Mouse (Mus musculus) forebrain, embryonic 12.5 days (tissue): ENCODE results near the gene Olfr485. TPM values are rescaled to one million over a fixed set of nuclear protein-coding genes. Genes with fewer than 3 reads are reported as not detected.
"Not testable (repeated sequence)": the region's sequence is repeated elsewhere in the genome, so short reads cannot be mapped to it uniquely, and the experiment has no call there.

Experiments
- ATAC-seq: fragments of 200-750 bp; cut with Nextera tagmentation; 2 replicates; pipeline ENCODE4 v1.8.0; 2017; ENCODE audit warnings: moderate TSS enrichment; ENCODE audit not compliant: low FRiP score
- H3K27ac ChIP-seq: fragments of 300-500 bp; sonication (generic); 2 replicates; pipeline ENCODE4 v1.5.1; 2016; ENCODE audit warnings: mild to moderate bottlenecking
- H3K27me3 ChIP-seq: fragments of 300-500 bp; sonication (generic); 2 replicates; pipeline ENCODE4 v1.6.1; 2016; ENCODE audit warnings: mild to moderate bottlenecking
- H3K36me3 ChIP-seq: fragments of 300-500 bp; sonication (generic); replicated peaks from 2 replicates; pipeline ENCODE4 v1.6.1; 2016; ENCODE audit warnings: mild to moderate bottlenecking
- H3K4me1 ChIP-seq: fragments of 300-500 bp; sonication (generic); 2 replicates; pipeline ENCODE4 v1.6.1; 2016
- H3K4me2 ChIP-seq: fragments of 300-500 bp; sonication (generic); 2 replicates; pipeline ENCODE4 v1.6.1; 2016; ENCODE audit warnings: mild to moderate bottlenecking, moderate library complexity
- H3K4me3 ChIP-seq: fragments of 300-500 bp; sonication (generic); replicated peaks from 2 replicates; pipeline ENCODE4 v1.5.1; 2016; ENCODE audit warnings: mild to moderate bottlenecking
- H3K9ac ChIP-seq: fragments of 300-500 bp; sonication (generic); 2 replicates; pipeline ENCODE4 v1.6.1; 2016; ENCODE audit warnings: mild to moderate bottlenecking
- H3K9me3 ChIP-seq: fragments of 300-500 bp; sonication (generic); 2 replicates; pipeline ENCODE4 v1.6.1; 2016
- WGBS: fragments of 180-500 bp; shearing (Covaris S2); methylation state at CpG from one replicate; pipeline ENCODE4 v1.1.7; 2016; 5-methylcytosine and 5-hydroxymethylcytosine counted together
- polyA plus RNA-seq: library from polyadenylated mRNA; unstranded; fragments of >200 nt; fragmentation: Nextera tagmentation; extraction: Ambion mirVana; gene quantifications from 2 replicates; pipeline ENCODE4 v1.2.1, GENCODE M21; 2016

Olfr485 gene
- not detected in 2 replicates for polyA plus RNA-seq

DNA sequence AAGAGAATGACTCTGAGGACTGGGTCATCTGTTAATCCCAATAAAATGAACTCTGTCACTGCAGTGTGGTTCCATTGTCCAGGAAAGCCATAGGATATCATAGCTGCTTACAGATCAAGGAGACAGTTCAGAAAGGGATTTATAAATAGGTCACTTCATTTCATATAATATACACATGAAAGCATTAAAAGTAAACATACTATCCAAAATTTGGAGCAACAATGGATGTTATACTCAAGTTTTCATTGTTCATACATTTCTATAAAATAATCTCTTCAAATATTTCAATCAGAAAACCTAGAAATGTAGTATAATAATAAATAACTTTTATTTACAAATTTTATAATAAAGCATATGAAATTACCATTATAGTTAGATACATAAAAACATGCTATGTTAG, at the start of gene Olfr485:
Gene Olfr485, minus strand, starts transcription at position 101 of the 400 bp plus-strand sequence.
- H3K9ac ChIP-seq, result no peak within 1 kb of the TSS
- H3K4me2 ChIP-seq, result no peak within 1 kb of the TSS
- no peaks in the 10 kb centered on the region for H3K27me3 ChIP-seq
- ATAC-seq, result no peak
- no peaks in the 10 kb centered on the region for H3K9me3 ChIP-seq
- H3K4me3 ChIP-seq, result no peak within 1 kb of the TSS
- no peaks in the 10 kb centered on the region for H3K36me3 ChIP-seq
- no peak within 1 kb of the TSS for H3K27ac ChIP-seq
- H3K4me1 ChIP-seq, result no peaks in the 10 kb centered on the region

DNA sequence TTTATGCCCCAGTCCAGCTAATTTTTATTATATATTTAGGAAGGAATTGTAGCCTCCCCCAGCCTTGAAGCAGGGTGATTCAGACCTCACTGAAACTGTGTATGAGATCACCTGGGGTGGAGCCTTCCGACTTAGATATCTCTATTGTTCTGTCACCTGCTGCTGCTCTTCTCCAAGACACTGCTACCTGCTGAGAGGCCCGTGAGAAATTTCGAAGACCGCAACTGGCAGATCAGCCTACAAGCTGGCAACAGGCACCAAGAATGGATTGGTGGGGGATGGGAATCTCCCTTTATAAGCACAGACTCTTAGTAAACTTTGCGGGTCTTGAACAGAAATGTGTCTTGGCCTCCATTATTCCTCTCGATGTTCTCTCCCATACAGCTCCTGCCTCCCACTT, 37.3 kb upstream of the Olfr485 start:
- Histone ChIP-seq H3K9ac (no peak overlapping the region), H3K27ac (no peak overlapping the region), H3K4me3 (no peak overlapping the region), H3K27me3 (no peaks in the 10 kb centered on the region), H3K36me3 (no peaks in the 10 kb centered on the region), H3K4me1 (no peaks in the 10 kb centered on the region), H3K4me2 (no peak overlapping the region), H3K9me3 (no peaks in the 10 kb centered on the region)
- 42% methylated on average over 6 of the region's 6 CpGs for WGBS
- ATAC-seq, result no peak

DNA sequence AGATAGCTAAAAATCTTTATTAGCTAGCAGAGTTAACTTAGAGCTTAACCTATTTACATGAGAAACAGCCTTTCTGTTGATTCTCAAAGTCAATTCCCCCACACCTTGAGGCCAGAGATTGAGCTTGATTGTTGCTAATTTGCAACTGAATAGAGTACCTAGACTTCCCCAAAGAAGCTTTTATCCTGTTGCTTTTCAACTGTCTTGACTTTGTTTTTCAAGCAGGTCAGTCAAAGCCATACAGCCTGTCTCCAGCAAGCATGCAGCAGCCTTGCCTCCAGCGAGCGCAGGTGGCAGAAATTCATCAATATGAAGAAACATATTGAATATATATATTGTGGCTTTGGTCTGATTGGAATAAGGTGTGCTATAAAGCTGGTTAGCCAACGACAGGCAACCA, 36.7 kb upstream of the Olfr485 start:
- WGBS, result 62% methylated on average over 3 of the region's 3 CpGs

DNA sequence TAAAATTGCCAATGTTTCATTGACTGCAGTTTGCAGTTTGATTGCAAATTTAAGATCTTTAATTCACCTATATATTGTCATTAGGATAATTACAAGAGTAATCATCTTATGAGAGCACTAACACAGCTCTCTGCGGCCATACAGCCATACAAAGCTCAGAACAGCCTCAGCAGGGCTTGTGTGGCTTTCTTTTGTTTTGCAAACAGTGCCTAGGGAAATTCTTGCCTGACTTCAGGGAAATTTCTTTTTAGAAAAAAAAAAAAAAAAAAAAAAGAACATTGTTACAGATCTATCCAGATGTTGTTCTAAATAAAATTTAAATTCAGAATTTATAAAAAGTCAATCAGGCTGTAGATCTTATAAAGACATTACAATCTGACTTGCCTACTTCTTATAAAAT, 33.0 kb upstream of the Olfr485 start:
- H3K27me3 ChIP-seq, ATAC-seq, H3K9me3 ChIP-seq, H3K36me3 ChIP-seq, H3K4me3 ChIP-seq, H3K9ac ChIP-seq, H3K4me1 ChIP-seq, H3K4me2 ChIP-seq, H3K27ac ChIP-seq: not testable (repeated sequence)
- 41% methylated on average over 1 of the region's 1 CpGs for WGBS

More for the DNA sequence above, 36.7 kb upstream of the Olfr485 start:
- H3K36me3 ChIP-seq, H3K4me3 ChIP-seq, H3K4me2 ChIP-seq, H3K9me3 ChIP-seq, ATAC-seq, H3K9ac ChIP-seq, H3K27ac ChIP-seq, H3K4me1 ChIP-seq, H3K27me3 ChIP-seq: not testable (repeated sequence)

DNA sequence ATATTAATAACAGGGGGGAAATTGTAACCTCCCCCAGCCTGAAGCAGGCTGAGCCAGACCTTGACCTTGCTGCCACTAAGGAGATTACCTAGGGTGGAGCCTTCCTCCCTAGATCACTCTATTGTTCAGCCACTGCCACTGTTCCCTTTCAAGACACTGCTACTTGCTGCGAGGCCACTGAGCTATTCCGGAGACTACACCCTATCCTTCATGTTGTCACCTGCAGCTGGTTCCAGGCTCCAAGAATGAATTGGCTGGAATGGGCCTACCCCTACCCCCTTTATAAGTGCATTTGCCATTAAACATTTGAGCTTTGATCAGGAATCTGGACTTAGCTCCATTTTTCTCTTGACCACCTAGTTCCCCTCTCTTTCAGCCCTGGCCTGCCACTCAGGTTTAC, 31.5 kb upstream of the Olfr485 start:
- not testable (repeated sequence) for H3K4me3 ChIP-seq, H3K36me3 ChIP-seq, H3K27me3 ChIP-seq, H3K9me3 ChIP-seq, ATAC-seq, H3K27ac ChIP-seq, H3K9ac ChIP-seq, H3K4me1 ChIP-seq, H3K4me2 ChIP-seq
- WGBS, result 33% methylated on average over 2 of the region's 2 CpGs

DNA sequence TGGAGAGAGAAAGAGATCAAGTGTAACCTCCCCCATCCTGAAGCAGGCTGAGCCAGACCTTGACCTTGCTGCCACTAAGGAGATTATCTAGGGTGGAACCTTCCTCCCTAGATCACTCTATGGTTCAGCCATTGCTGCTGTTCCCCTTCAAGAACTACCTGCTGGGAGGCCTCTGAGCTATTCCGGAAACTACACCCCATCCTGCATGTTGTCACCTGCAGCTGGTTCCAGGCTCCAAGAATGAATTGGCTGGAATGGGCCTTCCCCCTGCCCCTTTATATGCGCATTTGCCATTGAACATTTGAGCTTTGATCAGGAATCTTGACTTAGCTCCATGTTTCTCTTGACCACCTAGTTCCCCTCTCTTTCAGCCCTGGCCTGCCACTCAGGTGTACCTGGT, 25.6 kb upstream of the Olfr485 start:
- not testable (repeated sequence) for H3K9me3 ChIP-seq, H3K4me2 ChIP-seq, ATAC-seq, H3K27me3 ChIP-seq, H3K4me1 ChIP-seq, H3K36me3 ChIP-seq, H3K9ac ChIP-seq, H3K4me3 ChIP-seq, H3K27ac ChIP-seq
- 95% methylated on average over 2 of the region's 2 CpGs for WGBS

DNA sequence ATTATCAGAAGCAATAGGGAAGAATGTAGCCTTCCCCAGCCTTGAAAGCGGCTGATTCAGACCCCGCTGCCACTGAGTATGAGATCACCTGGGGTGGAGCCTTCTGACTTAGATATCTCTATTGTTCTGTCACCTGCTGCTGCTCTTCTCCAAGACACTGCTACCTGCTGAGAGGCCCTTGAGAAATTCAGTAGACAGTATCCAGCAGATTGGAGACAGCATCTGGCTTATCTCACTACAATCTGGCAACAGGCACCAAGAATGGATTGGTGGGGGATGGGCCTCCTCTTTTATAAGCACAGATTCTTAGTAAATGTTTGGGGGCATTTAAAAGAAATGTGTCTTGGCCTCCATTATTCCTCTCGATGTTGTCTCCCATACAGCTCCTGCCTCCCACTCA, 24.7 kb upstream of the Olfr485 start:
- H3K4me3 ChIP-seq, H3K4me1 ChIP-seq, H3K4me2 ChIP-seq, H3K27ac ChIP-seq, H3K27me3 ChIP-seq, H3K36me3 ChIP-seq, ATAC-seq, H3K9ac ChIP-seq, H3K9me3 ChIP-seq: not testable (repeated sequence)
- 83% methylated on average over 3 of the region's 3 CpGs for WGBS

DNA sequence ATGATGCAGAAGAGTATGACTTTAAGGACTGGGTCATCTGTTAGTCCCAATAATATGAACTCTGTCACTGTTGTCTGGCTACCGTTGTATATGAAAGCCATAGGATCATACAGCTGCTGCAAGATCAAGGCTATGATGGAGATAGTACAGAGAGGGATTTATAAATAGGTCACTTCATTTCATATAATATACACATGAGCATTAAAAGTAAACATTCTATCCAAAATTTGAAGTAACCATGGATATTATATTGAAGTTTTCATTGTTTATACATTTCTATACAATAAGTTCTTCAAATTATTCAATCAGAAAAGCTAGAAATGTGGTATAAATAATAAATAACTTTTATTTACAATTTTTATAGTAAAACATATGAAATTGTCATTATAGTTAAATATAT, 13.0 kb upstream of the Olfr485 start, which contains the start of gene Olfr486:
Gene Olfr486, minus strand, starts transcription at position 101 of the 400 bp plus-strand sequence.
- not testable (repeated sequence) for H3K27me3 ChIP-seq, H3K9me3 ChIP-seq, H3K27ac ChIP-seq, H3K4me3 ChIP-seq, H3K9ac ChIP-seq, H3K4me2 ChIP-seq, ATAC-seq, H3K4me1 ChIP-seq, H3K36me3 ChIP-seq
- WGBS, result 95% methylated on average over 1 of the region's 1 CpGs

DNA sequence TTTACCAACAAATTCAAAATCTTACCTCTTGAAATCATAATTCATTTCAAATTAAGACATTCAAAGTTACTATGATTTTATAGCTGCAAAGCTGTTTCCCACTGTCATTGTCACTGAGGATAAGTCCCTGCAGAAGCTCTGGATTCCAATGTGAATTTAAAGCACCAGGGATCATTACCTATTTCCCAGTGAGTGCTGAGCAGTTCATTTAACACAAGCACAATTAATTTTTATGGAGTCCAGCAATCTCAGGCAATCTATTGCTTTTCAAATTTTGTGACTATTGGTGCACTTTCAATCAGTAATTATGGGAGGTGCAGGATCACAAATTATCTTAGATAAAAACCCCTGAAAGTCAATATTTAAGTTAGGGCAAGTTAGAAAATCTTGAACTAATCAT, 32.3 kb downstream of the Olfr485 start, which contains the start of gene Olfr484:
Gene Olfr484, minus strand, starts transcription at position 101 of the 400 bp plus-strand sequence.
- Histone ChIP-seq H3K4me2 (no peak within 1 kb of the TSS), H3K4me1 (no peaks in the 10 kb centered on the region), H3K36me3 (no peaks in the 10 kb centered on the region), H3K9ac (no peak within 1 kb of the TSS), H3K4me3 (no peak within 1 kb of the TSS), H3K27ac (no peak within 1 kb of the TSS), H3K9me3 (no peaks in the 10 kb centered on the region), H3K27me3 (no peaks in the 10 kb centered on the region)
- ATAC-seq, result no peak

DNA sequence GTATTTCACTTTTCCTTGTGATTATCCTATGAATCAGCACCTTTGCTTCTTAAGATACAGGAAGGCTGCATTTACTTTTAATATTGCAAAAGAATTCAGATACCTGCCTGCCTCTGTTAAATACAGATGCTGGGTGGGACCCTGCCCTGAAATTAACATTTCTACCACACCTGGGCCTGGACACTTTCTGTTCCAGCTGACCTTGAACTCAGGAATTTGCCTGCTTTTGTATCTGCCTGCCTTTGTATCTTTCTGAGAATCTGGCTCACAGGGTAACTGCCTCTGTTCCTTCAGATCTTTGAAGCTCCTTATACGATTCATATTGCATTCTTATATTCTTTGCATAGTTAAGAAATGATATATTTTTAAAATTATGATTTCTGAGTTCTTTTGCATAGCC, 38.3 kb downstream of the Olfr485 start:
- Histone ChIP-seq H3K4me2 (no peak overlapping the region), H3K27me3 (no peaks in the 10 kb centered on the region), H3K9me3 (no peaks in the 10 kb centered on the region), H3K4me3 (no peak overlapping the region), H3K4me1 (no peaks in the 10 kb centered on the region), H3K27ac (no peak overlapping the region), H3K36me3 (no peaks in the 10 kb centered on the region), H3K9ac (no peak overlapping the region)
- 80% methylated on average over 1 of the region's 1 CpGs for WGBS
- no peak for ATAC-seq

DNA sequence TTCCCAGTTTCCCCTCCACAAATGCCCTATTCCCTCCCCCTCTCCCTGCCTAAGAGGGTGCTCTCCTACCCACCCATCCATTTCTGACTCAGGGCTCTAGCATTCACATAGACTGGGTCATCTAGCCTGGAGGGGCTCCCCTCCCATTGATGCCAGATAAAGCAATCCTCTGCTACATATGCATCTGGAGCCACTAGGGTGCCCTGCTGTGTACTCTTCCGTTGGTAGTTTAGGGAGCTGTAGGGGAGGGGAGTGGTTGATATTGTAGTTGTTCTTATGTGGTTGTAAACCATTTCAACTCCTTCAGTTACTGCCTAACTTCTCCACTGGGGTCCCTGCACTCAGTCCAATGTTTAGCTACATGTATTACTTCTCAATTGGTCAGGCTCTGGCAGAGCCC, 39.0 kb downstream of the Olfr485 start:
- Histone ChIP-seq H3K27me3 (no peaks in the 10 kb centered on the region), H3K4me3 (no peak overlapping the region), H3K9ac (no peak overlapping the region), H3K36me3 (no peaks in the 10 kb centered on the region), H3K27ac (no peak overlapping the region), H3K9me3 (no peaks in the 10 kb centered on the region), H3K4me2 (no peak overlapping the region), H3K4me1 (no peaks in the 10 kb centered on the region)
- WGBS, result 9% methylated on average over 1 of the region's 1 CpGs
- ATAC-seq, result no peak
